Mouse (Mus musculus): ENCODE measurements around the gene Ints6l.

Ints6l gene

GRCm38 (mm10) chrX:56454671-56455371 is at the start of gene Ints6l:
Gene Ints6l, plus strand, starts transcription at chrX:56454857.
- in situ Hi-C loops (cut with MboI, MseI) = no loop called here

GRCm38 (mm10) chrX:56405482-56405881 is 49.2 kb upstream of the Ints6l start:
- in situ Hi-C loops (cut with MboI, MseI) = no loop called here

- in situ Hi-C loops (cut with MboI, MseI) = no loop called here
Observed at GRCm38 (mm10) chrX:56406128-56406527, 48.5 kb upstream of the Ints6l start.

DNA sequence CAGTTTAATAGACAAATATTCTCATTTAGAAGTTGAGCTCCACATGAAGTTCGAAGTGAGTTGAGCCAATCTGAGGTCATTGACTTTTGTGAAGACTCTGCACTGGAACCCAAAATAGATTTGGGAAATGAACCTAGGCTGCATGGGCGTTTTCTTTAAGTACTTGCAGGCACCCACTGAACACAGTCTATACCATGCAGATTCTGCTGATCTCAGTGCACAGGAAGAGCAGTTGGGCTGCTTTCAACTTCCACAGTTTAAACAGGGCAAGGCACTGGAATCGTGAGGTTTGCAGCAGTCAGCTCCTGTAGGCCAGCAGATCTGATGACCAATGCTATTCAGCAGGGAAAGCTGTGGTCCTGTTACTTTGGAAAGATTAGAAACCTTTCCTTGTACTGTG is 38.4 kb upstream of the Ints6l start:
- in situ Hi-C loops (cut with MboI, MseI) = no loop called here

DNA sequence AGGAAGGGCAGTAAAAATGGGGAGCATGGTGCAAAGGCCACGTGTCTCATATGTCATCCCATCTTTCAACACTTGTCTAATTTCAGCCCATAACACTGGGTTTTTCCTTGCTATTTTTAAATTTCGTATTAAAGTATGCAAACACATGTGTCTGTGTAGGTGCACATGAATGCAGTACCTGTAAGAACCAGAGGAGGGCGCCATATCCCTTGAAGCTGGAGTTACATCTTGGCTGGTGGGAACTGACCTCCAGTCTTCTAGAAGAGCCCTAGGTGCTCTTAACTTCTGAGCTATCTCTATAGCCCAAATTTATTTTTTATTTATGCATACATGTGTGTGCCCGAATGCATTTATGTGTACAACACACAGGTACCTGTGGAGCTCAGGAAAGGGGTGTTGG is 37.1 kb upstream of the Ints6l start:
- in situ Hi-C loops (cut with MboI, MseI) = no loop called here

DNA sequence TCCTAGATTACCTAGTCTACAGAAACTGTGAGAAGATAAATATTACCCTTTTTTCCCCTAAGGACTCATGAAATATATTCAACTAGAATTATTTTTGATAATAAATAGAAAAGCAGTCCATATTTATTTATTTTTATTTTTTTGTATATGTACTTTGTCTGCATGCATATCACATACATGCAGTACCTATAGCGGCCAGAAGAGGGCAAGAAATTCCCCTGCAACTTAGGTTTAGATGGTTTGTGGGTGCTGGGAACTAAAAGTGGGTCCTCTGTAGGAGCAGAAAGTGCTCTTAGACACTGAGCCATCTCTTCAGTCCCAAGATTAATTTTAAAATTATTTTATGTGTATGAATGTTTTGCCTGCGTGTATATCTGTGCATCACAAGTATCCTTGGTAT is 24.1 kb upstream of the Ints6l start:
- in situ Hi-C loops (cut with MboI, MseI) = no loop called here

DNA sequence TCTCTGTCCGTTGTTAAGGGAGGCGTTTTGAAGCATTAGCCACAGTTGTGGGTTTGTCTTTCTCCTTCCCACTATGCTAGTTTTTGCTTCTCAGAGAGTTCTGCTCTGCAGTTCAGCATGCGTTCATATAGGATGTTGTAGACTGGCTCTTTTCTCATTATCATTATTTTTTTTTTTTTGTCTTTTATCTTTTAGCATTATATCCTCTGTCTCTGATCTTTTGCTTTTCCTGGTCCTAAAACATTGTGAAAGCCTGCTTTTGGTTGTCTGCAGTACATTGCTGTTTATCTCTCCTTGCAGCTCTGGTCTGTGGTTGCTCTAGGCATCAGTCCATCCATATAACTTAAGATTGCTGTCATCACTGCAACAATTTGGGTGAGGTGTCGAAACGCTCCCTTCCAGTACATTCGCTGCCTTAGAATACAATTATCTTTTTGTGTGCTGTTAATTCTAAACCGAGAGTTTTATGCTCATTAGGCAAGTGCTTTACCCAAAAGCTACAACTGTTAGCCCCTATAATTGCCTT is 18.8 kb upstream of the Ints6l start:
- in situ Hi-C loops (cut with MboI, MseI) = no loop called here

DNA sequence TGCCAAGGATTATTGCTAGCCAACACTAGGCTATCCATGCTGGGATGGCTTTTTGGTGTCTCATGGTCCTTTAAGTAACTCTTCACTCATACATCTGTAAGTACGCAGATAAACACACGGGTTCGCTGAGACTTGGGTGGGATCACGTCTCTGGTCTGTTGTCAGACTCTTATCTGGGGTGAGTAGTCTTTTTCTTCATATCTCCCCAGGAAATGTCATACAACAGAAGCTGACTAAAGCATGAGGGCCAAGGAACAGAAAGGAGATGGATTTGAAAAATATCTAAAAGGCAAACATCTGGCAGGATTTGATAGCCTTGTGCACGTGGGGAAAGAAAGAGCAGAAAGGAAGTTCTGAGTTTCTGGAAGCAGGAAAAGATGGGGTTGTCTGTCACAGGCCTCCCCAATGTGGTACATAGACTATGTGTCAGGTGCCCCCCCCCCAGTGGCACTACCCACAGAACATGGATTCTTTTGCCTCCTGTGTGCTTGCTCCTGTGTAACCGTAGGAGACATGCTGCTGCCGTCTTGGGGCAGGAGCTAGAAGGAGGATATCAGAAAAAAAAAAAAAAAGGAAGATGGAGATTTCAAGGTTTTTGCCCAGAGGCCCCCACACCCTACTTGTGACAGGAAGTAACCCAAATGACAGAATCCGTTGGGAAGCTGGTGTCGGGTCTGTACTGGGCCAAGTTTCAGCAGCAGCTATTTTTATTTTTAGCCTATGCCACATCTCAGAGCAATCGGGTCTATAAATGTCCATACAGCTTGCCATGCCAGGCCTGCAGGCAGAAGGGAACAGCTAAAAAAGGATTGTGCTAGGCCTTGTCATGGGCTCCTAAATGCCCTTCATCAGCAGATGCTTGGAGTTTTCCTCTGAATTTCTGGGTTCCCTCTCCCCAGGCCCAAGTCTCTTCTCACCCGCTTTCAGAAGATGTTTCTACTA is 7.9 kb upstream of the Ints6l start:
- in situ Hi-C loops (cut with MboI, MseI) = no loop called here

GRCm38 (mm10) chrX:56447524-56448015 is 7.1 kb upstream of the Ints6l start, which contains the start of gene Gm2174:
Gene Gm2174, plus strand, starts transcription at chrX:56447965.
- in situ Hi-C loops (cut with MboI, MseI) = no loop called here

DNA sequence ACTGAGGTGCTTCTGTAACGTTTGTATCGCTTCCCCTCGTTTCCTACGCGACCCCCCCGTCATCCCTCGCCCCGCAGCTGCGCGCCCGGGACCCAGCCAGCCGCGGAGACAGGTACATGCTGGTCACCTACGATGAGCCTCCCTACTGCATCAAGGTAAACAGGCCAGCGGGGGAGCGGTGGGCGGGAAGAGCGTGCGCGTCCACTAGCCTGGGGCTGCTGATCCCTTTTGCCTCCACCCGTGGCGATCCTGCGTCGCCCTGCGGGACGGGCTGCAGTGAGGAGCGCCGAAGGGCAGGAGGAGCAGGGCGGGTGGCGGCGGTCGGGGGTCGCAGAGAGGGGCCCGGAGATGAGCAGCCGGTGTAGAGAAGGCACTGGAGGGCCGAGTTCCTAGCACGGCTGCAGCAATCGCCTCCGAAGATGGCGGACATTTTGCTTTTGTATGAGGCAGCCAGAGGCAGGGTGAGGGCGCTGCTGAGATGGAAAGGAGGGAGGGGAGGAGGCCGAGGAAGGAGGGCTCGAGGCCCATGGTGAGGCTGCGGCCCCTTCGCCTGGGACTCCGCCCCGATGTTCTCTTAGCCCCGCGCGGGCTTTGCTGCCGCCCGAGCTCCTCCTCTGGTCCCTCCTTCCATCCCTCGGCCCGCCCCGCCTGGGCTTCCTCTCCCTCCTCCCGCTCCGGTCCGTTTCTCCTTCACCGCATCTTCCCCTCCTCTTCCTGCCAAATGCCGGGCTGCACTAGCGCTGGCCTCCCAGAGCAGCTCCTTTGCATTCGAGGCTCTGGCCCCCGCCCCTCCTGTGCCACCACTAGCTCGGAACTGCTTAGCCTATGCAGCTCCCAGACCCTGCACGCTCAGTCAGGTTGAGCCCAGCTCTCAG is 952 bp downstream of the Ints6l start:
- in situ Hi-C loops (cut with MboI, MseI) = no loop called here

GRCm38 (mm10) chrX:56456379-56456778 is 1.7 kb downstream of the Ints6l start:
- in situ Hi-C loops (cut with MboI, MseI) = no loop called here

- in situ Hi-C loops (cut with MboI, MseI) = no loop called here
Observed at GRCm38 (mm10) chrX:56462020-56462933, 7.6 kb downstream of the Ints6l start.

- in situ Hi-C loops (cut with MboI, MseI) = no loop called here
Observed at GRCm38 (mm10) chrX:56464906-56465305, 10.2 kb downstream of the Ints6l start.

GRCm38 (mm10) chrX:56467688-56468087 is 13.0 kb downstream of the Ints6l start:
- in situ Hi-C loops (cut with MboI, MseI) = no loop called here

GRCm38 (mm10) chrX:56468422-56468821 is 13.8 kb downstream of the Ints6l start:
- in situ Hi-C loops (cut with MboI, MseI) = no loop called here

GRCm38 (mm10) chrX:56474035-56474434 is 19.4 kb downstream of the Ints6l start:
- in situ Hi-C loops (cut with MboI, MseI) = no loop called here

DNA sequence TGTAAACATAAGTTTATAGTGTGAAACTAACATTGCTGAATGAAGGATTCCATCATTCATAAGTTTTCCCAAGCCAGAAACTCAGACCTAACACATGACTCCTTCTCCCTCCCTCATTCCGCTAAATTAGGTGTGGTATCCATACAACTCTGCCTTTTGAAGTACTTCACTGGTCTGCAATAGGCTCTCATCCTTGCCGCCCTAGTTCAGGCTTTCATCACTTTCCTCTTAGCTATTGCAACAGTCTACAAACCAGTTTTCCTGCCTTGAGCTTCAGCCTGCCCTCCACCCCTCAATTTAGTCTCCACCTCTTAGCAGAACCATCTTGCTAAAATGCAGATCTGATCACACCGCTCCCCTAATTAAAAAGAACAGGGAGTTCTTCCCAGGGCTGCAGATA is 22.9 kb downstream of the Ints6l start:
- in situ Hi-C loops (cut with MboI, MseI) = no loop called here

DNA sequence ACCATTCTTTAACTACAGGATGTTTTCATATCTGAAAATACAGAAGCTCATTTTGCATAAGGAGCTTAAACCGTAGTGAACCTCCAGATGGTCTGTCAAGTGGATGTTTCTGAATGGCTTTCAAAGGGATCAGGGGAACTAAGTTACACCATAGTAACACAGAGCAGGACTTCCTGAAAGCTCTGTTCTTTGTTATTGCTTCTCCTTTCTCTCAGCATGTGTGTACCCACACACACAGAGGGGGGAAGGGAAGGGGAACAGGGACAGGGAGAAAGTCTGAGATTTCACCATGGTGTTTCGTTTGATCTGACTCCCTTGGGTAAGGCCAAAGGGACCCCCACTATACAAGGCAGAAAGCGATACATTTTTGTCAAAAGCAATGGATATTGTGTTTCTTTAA is 27.2 kb downstream of the Ints6l start:
- in situ Hi-C loops (cut with MboI, MseI) = no loop called here

DNA sequence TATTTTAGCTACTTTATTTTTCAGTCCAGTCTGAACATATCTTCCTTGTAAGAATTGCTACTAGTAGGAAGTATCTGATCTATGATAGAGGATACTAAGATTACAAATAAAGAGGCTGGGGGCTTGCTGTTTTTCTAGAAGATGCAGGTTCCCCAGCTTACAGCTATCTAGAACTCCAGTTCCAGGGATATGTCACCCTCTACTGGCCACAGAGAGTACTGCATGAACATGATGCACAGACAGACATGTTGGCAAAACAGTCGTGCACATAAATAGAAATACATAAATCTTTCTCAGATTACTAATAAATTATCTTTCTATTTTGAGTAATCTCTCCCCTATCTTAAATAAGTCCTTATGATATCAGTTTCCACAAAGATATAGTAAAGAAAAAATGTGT is 35.1 kb downstream of the Ints6l start:
- in situ Hi-C loops (cut with MboI, MseI) = loop anchor here (5.0 kb wide), 1 partner anchor 62 kb away; no protein-coding TSS in a partner anchor

DNA sequence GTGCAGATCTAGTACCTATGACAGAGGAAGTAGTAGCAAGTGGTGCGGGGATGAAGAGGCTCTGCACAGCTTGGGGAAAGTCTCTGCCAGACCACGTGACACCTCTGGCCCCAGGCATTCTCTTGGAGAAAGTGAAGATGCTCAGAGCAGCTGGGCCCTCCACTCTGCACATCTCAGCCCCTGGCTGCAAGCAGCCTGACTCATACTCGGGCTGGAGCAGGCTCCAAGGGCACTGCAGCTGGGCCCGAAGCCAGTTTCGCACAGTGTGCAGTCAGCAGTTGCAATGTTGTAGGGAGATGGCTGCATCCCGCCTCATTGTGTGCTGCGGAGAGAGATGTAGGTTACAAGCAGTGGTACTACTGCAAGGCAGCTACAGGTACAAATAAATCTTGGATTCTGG is 42.6 kb downstream of the Ints6l start:
- in situ Hi-C loops (cut with MboI, MseI) = no loop called here

Data from T-helper 2 cell (primary cell).